Mouse (Mus musculus) megakaryocyte progenitor cell, adult 5-6 weeks (primary cell): ENCODE data around the gene Med7. TPM values are rescaled to one million over a fixed set of nuclear protein-coding genes. Genes with fewer than 3 reads are reported as not detected.

Experiments used
- ATAC-seq: replicated peaks from 2 replicates; pipeline ENCODE4 v1.8.0; 2016; ENCODE audit warnings: mild to moderate bottlenecking, moderate TSS enrichment, inconsistent platforms; ENCODE audit not compliant: poor library complexity
- total RNA-seq, 2 experiments: library from RNA; stranded (forward) in 1 of 2; stranded (reverse) in 1 of 2; fragments of 157-497, 149-512 nt in 1 of 2; fragments of 200-1000 nt in 1 of 2; gene quantifications; 2 replicates each; pipeline versions ENCODE4 v1.2.3 to v1.2.4; 2015 to 2017

The Med7 gene
- total RNA-seq, 2 experiments from 2014 or later = 16.2 to 72.4 TPM

DNA sequence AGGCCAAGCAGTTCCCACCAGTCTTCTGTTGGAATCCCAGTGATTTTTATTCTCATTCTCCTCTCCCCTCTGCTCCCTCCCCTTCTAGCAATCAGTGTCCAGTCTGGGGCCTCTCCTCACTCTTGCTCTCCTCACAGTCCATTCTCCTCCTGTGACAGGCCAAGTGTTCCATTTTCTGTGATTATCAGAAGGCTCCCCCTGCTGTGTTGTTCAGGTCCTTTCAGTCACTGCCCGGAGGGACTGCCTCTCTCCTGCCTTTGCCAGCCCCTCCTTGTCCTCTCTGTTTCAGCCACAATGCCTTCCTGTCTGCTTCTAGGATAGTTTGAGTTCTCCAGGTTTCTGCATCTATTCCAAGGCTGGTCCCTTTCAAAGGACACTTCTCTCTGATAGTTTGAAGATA, 51.5 kb downstream of the Med7 start:
- ATAC-seq = peak; percentile 72

DNA sequence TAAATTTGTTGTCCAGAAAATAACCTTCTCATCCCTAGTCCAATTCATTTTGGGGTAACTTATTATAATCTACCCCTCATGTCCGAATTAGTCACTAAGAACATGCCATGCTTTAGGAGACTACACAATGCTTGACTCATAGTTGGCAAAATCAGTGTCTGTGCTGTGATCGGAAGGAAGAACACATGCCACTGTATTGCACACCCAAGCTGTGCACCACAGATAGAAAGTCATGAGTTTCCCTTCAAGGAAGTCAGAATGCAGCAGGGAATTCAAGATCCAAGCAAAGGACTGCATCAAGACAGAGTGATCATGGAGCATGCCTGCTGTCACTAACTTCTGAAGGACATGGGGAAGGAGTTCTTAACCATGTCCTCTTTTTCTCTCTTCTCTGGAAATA, 51.9 kb downstream of the Med7 start:
- no peak for ATAC-seq

Other genes with a start within 250 kb of the Med7 start
- not detected in 2 replicates for gene Fndc9, start 201.4 kb upstream of the Med7 start, total RNA-seq (2015)
- gene Fndc9, start 201.4 kb upstream of the Med7 start, total RNA-seq (2017) = not detected in 2 replicates
- 121 and 122 TPM in 2 replicates for gene Cyfip2, start 124.1 kb upstream of the Med7 start, total RNA-seq (2015)
- 48.6 and 53.3 TPM in 2 replicates for gene Cyfip2, start 124.1 kb upstream of the Med7 start, total RNA-seq (2017)
- gene Itk, start 47.4 kb upstream of the Med7 start, total RNA-seq (2015) = 0.91 TPM in 1 of 2 replicates, not detected in the other
- gene Itk, start 47.4 kb upstream of the Med7 start, total RNA-seq (2017) = 0.46 and 0.95 TPM in 2 replicates
- not detected in 2 replicates for gene Fam71b, start 40.4 kb upstream of the Med7 start, total RNA-seq (2015)
- not detected in 2 replicates for gene Fam71b, start 40.4 kb upstream of the Med7 start, total RNA-seq (2017)
- gene Havcr2, start 18.0 kb downstream of the Med7 start, total RNA-seq (2015) = 0.07 and 0.27 TPM in 2 replicates
- gene Havcr2, start 18.0 kb downstream of the Med7 start, total RNA-seq (2017) = 0.54 and 0.92 TPM in 2 replicates
- gene Gm12169, start 87.3 kb downstream of the Med7 start, total RNA-seq (2015) = not detected in 2 replicates
- gene Gm12169, start 87.3 kb downstream of the Med7 start, total RNA-seq (2017) = not detected in 2 replicates
- not detected in 2 replicates for gene BC053393, start 134.6 kb downstream of the Med7 start, total RNA-seq (2015)
- not detected in 2 replicates for gene BC053393, start 134.6 kb downstream of the Med7 start, total RNA-seq (2017)
- not detected in 2 replicates for gene Dppa1, start 192.3 kb downstream of the Med7 start, total RNA-seq (2015)
- not detected in 2 replicates for gene Dppa1, start 192.3 kb downstream of the Med7 start, total RNA-seq (2017)